Mouse (Mus musculus) lung, embryonic 15.5 days (tissue): ENCODE measurements around the gene Ccdc9. TPM values are rescaled to one million over a fixed set of nuclear protein-coding genes. Genes with fewer than 3 reads are reported as not detected.

Source experiments
- ATAC-seq: fragments of 200-750 bp; cut with Nextera tagmentation; 2 replicates; pipeline ENCODE4 v1.8.0; 2017; ENCODE audit warnings: moderate number of reproducible peaks, borderline replicate concordance; ENCODE audit not compliant: low FRiP score, low TSS enrichment; ENCODE audit errors: extremely low read depth
- H3K27ac ChIP-seq: fragments of 300-500 bp; sonication (generic); 2 replicates; pipeline ENCODE4 v1.5.1; 2015; ENCODE audit warnings: moderate library complexity, mild to moderate bottlenecking, inconsistent platforms
- H3K27me3 ChIP-seq: fragments of 300-500 bp; sonication (generic); 2 replicates; pipeline ENCODE4 v1.6.1; 2015; ENCODE audit warnings: inconsistent platforms
- H3K36me3 ChIP-seq: fragments of 300-500 bp; sonication (generic); 2 replicates; pipeline ENCODE4 v1.6.1; 2015; ENCODE audit warnings: inconsistent platforms
- H3K4me1 ChIP-seq: fragments of 300-500 bp; sonication (generic); 2 replicates; pipeline ENCODE4 v1.6.1; 2015; ENCODE audit warnings: inconsistent platforms
- H3K4me2 ChIP-seq: fragments of 300-500 bp; sonication (generic); 2 replicates; pipeline ENCODE4 v1.6.1; 2015; ENCODE audit warnings: inconsistent platforms, mild to moderate bottlenecking, moderate library complexity
- H3K4me3 ChIP-seq: fragments of 300-500 bp; sonication (generic); 2 replicates; pipeline ENCODE4 v1.5.1; 2015; ENCODE audit warnings: mild to moderate bottlenecking, inconsistent platforms
- H3K9ac ChIP-seq: fragments of 300-500 bp; sonication (generic); 2 replicates; pipeline ENCODE4 v1.6.1; 2015; ENCODE audit warnings: inconsistent platforms
- H3K9me3 ChIP-seq: fragments of 300-500 bp; sonication (generic); 2 replicates; pipeline ENCODE4 v1.6.1; 2016; ENCODE audit warnings: inconsistent platforms
- WGBS: fragments of 180-500 bp; shearing (Covaris S2); methylation state at CpG from one replicate; pipeline ENCODE4 v1.1.7; 2015; 5-methylcytosine and 5-hydroxymethylcytosine counted together
- polyA plus RNA-seq: library from polyadenylated mRNA; unstranded; fragments of >200 nt; fragmentation: Nextera tagmentation; extraction: Ambion mirVana; gene quantifications from 2 replicates; pipeline ENCODE4 v1.2.1, GENCODE M21; 2015

Gene Ccdc9
- polyA plus RNA-seq, 1 experiment from 2014 or later = 23.0 TPM

- no peak overlapping the region for H3K4me2 ChIP-seq
- no peak overlapping the region for H3K4me3 ChIP-seq
- no peak overlapping the region for H3K9ac ChIP-seq
- no peaks in the 10 kb centered on the region for H3K27me3 ChIP-seq
- H3K36me3 ChIP-seq = no peaks in the 10 kb centered on the region
- ATAC-seq = no peak
- no peaks in the 10 kb centered on the region for H3K9me3 ChIP-seq
- 0 out of 2 replicates have a peak, but pooled peaks cover 5% of the 10 kb centered on the region for H3K4me1 ChIP-seq
- 55% methylated on average over 9 of the region's 9 CpGs for WGBS
- H3K27ac ChIP-seq = no peak overlapping the region
These were observed 47.0 kb downstream of the Ccdc9 start for GRCm38 (mm10) chr7:16239554-16239997.

GRCm38 (mm10) chr7:16229869-16230268 is 56.7 kb downstream of the Ccdc9 start:
- Histone ChIP-seq H3K4me2 (no peak overlapping the region), H3K27ac (no peak overlapping the region), H3K4me3 (no peak overlapping the region), H3K27me3 (no peaks in the 10 kb centered on the region; the same call in 1 of the 2 replicates), H3K4me1 (peaks cover 6% of the 10 kb centered on the region; the same call in 1 of the 2 replicates), H3K9ac (no peak overlapping the region), H3K9me3 (no peaks in the 10 kb centered on the region), H3K36me3 (no peaks in the 10 kb centered on the region)
- ATAC-seq = no peak
- 31% methylated on average over 5 of the region's 5 CpGs for WGBS

Other genes with a start within 250 kb of the Ccdc9 start
- gene Bicra, start 238.9 kb downstream of the Ccdc9 start, polyA plus RNA-seq = 5.8 and 8.0 TPM in 2 replicates
- gene Zfp541, start 225.0 kb downstream of the Ccdc9 start, polyA plus RNA-seq = 0.04 TPM in 1 of 2 replicates, not detected in the other
- 168 and 178 TPM in 2 replicates for gene Napa, start 188.3 kb downstream of the Ccdc9 start, polyA plus RNA-seq
- 28.5 and 31.7 TPM in 2 replicates for gene Kptn, start 166.9 kb downstream of the Ccdc9 start, polyA plus RNA-seq
- 0.10 and 0.12 TPM in 2 replicates for gene Slc8a2, start 157.0 kb downstream of the Ccdc9 start, polyA plus RNA-seq
- gene Meis3, start 111.7 kb downstream of the Ccdc9 start, polyA plus RNA-seq = 20.2 and 20.6 TPM in 2 replicates
- gene Dhx34, start 64.8 kb downstream of the Ccdc9 start, polyA plus RNA-seq = 13.4 and 15.3 TPM in 2 replicates
- gene C5ar2, start 42.6 kb downstream of the Ccdc9 start, polyA plus RNA-seq = 0.18 and 0.36 TPM in 2 replicates
- 2.5 and 2.7 TPM in 2 replicates for gene C5ar1, start 27.3 kb downstream of the Ccdc9 start, polyA plus RNA-seq
- 14.7 and 16.4 TPM in 2 replicates for gene Inafm1, start 13.2 kb downstream of the Ccdc9 start, polyA plus RNA-seq
- gene Bbc3, start 21.6 kb upstream of the Ccdc9 start, polyA plus RNA-seq = 10.3 and 12.0 TPM in 2 replicates
- 340 and 341 TPM in 2 replicates for gene Sae1, start 101.0 kb upstream of the Ccdc9 start, polyA plus RNA-seq
- gene Zc3h4, start 114.1 kb upstream of the Ccdc9 start, polyA plus RNA-seq = 18.0 and 18.4 TPM in 2 replicates
- 43.2 and 48.5 TPM in 2 replicates for gene Tmem160, start 166.0 kb upstream of the Ccdc9 start, polyA plus RNA-seq
- 0.21 and 0.26 TPM in 2 replicates for gene Npas1, start 190.9 kb upstream of the Ccdc9 start, polyA plus RNA-seq